Mouse (Mus musculus): ENCODE results near the gene Itsn1. TPM values are rescaled to one million over a fixed set of nuclear protein-coding genes. Genes with fewer than 3 reads are reported as not detected.

The Itsn1 gene
- polyA plus RNA-seq, 1 experiment from 2014 or later = 7.8 TPM

- Histone ChIP-seq H3K27me3 (ENCODE audit: control insufficient read depth, insufficient read depth, low read length) (no peaks in the 10 kb centered on the region), H3K4me2 (replicated peaks; ENCODE audit: low read depth) (no peak overlapping the region), H3K27ac (replicated peaks) (no peak overlapping the region), H3K4me1 (replicated peaks; ENCODE audit: control insufficient read depth, insufficient read depth) (0 out of 2 replicates have a peak, but pooled peaks cover 3% of the 10 kb centered on the region), H3K9ac (ENCODE audit: low read length) (no peak overlapping the region), H3K9me3 (ENCODE audit: control insufficient read depth, low read length) (no peaks in the 10 kb centered on the region), H3K36me3 (ENCODE audit: control insufficient read depth, insufficient read depth, low read length) (no peaks in the 10 kb centered on the region), H3K4me3 (ENCODE audit: low read depth, low read length) (no peak overlapping the region)
- WGBS = 89% methylated on average over 2 of the region's 2 CpGs
- TF ChIP-seq EP300 (optimal IDR thresholded peaks at IDR 0.05) (no peak), CTCF (IDR thresholded peaks at IDR 0.05; ENCODE audit: low read depth) (no peak)
- DNase-seq (ENCODE audit: low spot score) (no peak), ATAC-seq (ENCODE audit: low FRiP score, low TSS enrichment) (no peak)
Observed at GRCm38 (mm10) chr16:91883636-91884035, 154.6 kb downstream of the Itsn1 start.

DNA sequence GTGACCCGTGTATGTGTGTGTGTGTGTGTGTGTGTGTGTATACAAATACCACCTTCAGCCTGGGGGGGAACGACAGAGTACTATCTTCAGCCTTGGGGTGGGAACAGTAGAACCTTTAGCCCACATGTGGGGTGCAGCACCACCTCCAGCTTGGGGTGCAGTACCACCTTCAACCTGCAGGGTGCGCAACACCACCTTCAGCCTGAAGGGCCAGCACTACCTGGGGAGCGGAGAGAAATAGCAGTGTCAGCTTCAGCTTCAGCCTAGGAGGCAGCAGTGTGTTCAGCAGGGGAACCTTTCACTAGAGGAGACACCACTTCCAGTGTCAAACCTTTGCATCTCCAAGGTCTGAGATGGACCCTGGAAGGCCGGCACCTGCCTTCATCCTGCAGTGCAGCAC lies 155.1 kb downstream of the Itsn1 start:
- TF ChIP-seq EP300 (optimal IDR thresholded peaks at IDR 0.05) (no peak), CTCF (IDR thresholded peaks at IDR 0.05; ENCODE audit: low read depth) (peak; percentile 84)
- H3K9me3 ChIP-seq (ENCODE audit: control insufficient read depth, low read length) = no peaks in the 10 kb centered on the region
- no peaks in the 10 kb centered on the region for H3K27me3 ChIP-seq (ENCODE audit: control insufficient read depth, insufficient read depth, low read length)
- peak; percentile 30; the same call in 1 of the 2 replicates for ATAC-seq (ENCODE audit: low FRiP score, low TSS enrichment)
- WGBS = 63% methylated on average over 5 of the region's 5 CpGs
- 0 out of 2 replicates have a peak, but pooled peaks cover 3% of the 10 kb centered on the region for H3K4me1 ChIP-seq (replicated peaks; ENCODE audit: control insufficient read depth, insufficient read depth)
- no peak overlapping the region for H3K9ac ChIP-seq (ENCODE audit: low read length)
- H3K4me2 ChIP-seq (replicated peaks; ENCODE audit: low read depth) = no peak overlapping the region
- peak; percentile 76 for DNase-seq (ENCODE audit: low spot score)
- no peak overlapping the region for H3K4me3 ChIP-seq (ENCODE audit: low read depth, low read length)
- H3K36me3 ChIP-seq (ENCODE audit: control insufficient read depth, insufficient read depth, low read length) = no peaks in the 10 kb centered on the region
- H3K27ac ChIP-seq (replicated peaks) = no peak overlapping the region

DNA sequence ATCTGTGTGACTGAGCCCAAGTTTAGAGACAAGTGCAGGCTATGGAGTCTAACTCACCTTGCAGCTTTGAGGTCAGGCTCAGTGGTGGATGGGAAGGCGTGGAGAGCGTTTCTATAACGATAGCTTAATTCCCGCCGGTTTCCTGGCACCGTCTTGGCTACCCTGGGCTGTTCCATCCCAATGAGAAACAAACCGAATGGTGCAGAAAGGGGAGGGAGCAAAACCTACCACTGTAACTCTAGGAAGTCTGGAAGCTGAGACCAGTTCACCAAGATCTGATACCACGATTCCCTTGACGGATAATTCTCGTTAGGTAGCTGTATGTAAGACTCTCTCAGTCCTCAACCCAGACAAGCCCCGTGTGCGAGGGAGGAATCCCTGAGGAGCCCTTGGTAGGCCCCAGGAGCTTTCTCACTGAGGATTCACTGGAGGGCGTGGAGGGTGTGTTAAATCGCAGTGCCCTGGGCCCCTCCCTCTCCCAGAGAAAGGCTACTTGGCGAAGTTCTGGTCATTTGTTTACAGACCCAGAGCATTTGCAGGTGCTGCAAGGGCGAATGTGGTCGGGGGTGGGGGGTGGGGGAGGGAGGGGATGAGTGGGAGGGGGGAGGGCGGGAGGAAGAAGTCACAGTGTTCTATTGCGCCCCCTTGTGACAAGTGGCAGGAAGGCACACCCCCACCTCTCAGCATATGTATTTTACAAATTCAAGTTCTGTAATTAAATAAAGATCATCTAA lies 156.5 kb downstream of the Itsn1 start:
- H3K9me3 ChIP-seq (ENCODE audit: control insufficient read depth, low read length) = no peaks in the 10 kb centered on the region
- H3K4me3 ChIP-seq (ENCODE audit: low read depth, low read length) = no peak overlapping the region
- H3K9ac ChIP-seq (ENCODE audit: low read length) = no peak overlapping the region
- ATAC-seq (ENCODE audit: low FRiP score, low TSS enrichment) = peak; percentile 40; the same call in 1 of the 2 replicates
- H3K36me3 ChIP-seq (ENCODE audit: control insufficient read depth, insufficient read depth, low read length) = no peaks in the 10 kb centered on the region
- peak; percentile 23 for DNase-seq (ENCODE audit: low spot score)
- WGBS = 8% methylated on average over 19 of the region's 19 CpGs
- no peak for TF ChIP-seq EP300 (optimal IDR thresholded peaks at IDR 0.05)
- peak; percentile 60 for TF ChIP-seq CTCF (IDR thresholded peaks at IDR 0.05; ENCODE audit: low read depth)
- 0 out of 2 replicates have a peak, but pooled peaks cover 3% of the 10 kb centered on the region for H3K4me1 ChIP-seq (replicated peaks; ENCODE audit: control insufficient read depth, insufficient read depth)
- H3K4me2 ChIP-seq (replicated peaks; ENCODE audit: low read depth) = peak overlapping the region; percentile 42
- H3K27me3 ChIP-seq (ENCODE audit: control insufficient read depth, insufficient read depth, low read length) = no peaks in the 10 kb centered on the region
- H3K27ac ChIP-seq (replicated peaks) = no peak overlapping the region

DNA sequence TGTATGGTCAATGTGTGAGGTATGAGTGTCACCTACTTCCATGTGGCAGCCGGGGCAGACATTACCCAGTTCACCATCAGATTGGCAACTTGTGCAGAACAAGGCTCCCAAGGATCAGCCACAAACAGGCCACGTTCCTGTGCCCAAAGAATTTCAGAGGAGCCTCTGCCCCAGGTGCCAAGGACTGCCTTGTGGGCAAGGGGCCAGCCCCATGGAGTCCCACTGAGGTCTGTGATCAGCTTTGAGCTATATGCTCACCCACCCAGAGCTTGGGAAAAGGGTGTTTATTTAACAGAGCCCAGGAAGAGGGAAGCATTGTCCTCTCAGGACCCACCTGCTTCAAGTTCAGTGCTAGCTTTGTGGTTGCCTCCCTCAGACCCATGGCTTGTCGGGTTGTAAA lies 159.3 kb downstream of the Itsn1 start:
- 79% methylated on average over 3 of the region's 3 CpGs for WGBS
- no peak for ATAC-seq (ENCODE audit: low FRiP score, low TSS enrichment)

GRCm38 (mm10) chr16:91889831-91890230 lies 160.8 kb downstream of the Itsn1 start:
- H3K36me3 ChIP-seq (ENCODE audit: control insufficient read depth, insufficient read depth, low read length) = no peaks in the 10 kb centered on the region
- no peak overlapping the region for H3K27ac ChIP-seq (replicated peaks)
- H3K9ac ChIP-seq (ENCODE audit: low read length) = no peak overlapping the region
- H3K27me3 ChIP-seq (ENCODE audit: control insufficient read depth, insufficient read depth, low read length) = no peaks in the 10 kb centered on the region
- H3K4me2 ChIP-seq (replicated peaks; ENCODE audit: low read depth) = 0 out of 2 replicates have a peak overlapping the region, but pooled peaks have one; percentile 1
- DNase-seq (ENCODE audit: low spot score) (peak; percentile 37), ATAC-seq (ENCODE audit: low FRiP score, low TSS enrichment) (peak; percentile 53)
- H3K4me3 ChIP-seq (ENCODE audit: low read depth, low read length) = no peak overlapping the region
- TF ChIP-seq CTCF (IDR thresholded peaks at IDR 0.05; ENCODE audit: low read depth) (no peak), EP300 (optimal IDR thresholded peaks at IDR 0.05) (no peak)
- 47% methylated on average over 12 of the region's 12 CpGs for WGBS
- H3K9me3 ChIP-seq (ENCODE audit: control insufficient read depth, low read length) = no peaks in the 10 kb centered on the region
- 0 out of 2 replicates have a peak, but pooled peaks cover 3% of the 10 kb centered on the region for H3K4me1 ChIP-seq (replicated peaks; ENCODE audit: control insufficient read depth, insufficient read depth)

More for the DNA sequence above, 159.3 kb downstream of the Itsn1 start:
- Histone ChIP-seq H3K27ac (replicated peaks) (no peak overlapping the region), H3K36me3 (ENCODE audit: control insufficient read depth, insufficient read depth, low read length) (no peaks in the 10 kb centered on the region), H3K9ac (ENCODE audit: low read length) (no peak overlapping the region), H3K4me2 (replicated peaks; ENCODE audit: low read depth) (no peak overlapping the region), H3K4me1 (replicated peaks; ENCODE audit: control insufficient read depth, insufficient read depth) (0 out of 2 replicates have a peak, but pooled peaks cover 3% of the 10 kb centered on the region), H3K9me3 (ENCODE audit: control insufficient read depth, low read length) (no peaks in the 10 kb centered on the region), H3K27me3 (ENCODE audit: control insufficient read depth, insufficient read depth, low read length) (no peaks in the 10 kb centered on the region), H3K4me3 (ENCODE audit: low read depth, low read length) (no peak overlapping the region)
- TF ChIP-seq CTCF (IDR thresholded peaks at IDR 0.05; ENCODE audit: low read depth) = no peak
- no peak for DNase-seq (ENCODE audit: low spot score)

GRCm38 (mm10) chr16:91891218-91891617 lies 162.1 kb downstream of the Itsn1 start:
- no peak overlapping the region for H3K4me3 ChIP-seq (ENCODE audit: low read depth, low read length)
- no peaks in the 10 kb centered on the region for H3K27me3 ChIP-seq (ENCODE audit: control insufficient read depth, insufficient read depth, low read length)
- 75% methylated on average over 11 of the region's 11 CpGs for WGBS
- TF ChIP-seq CTCF (IDR thresholded peaks at IDR 0.05; ENCODE audit: low read depth) (no peak), EP300 (optimal IDR thresholded peaks at IDR 0.05) (no peak)
- H3K4me1 ChIP-seq (replicated peaks; ENCODE audit: control insufficient read depth, insufficient read depth) = no peaks in the 10 kb centered on the region
- DNase-seq (ENCODE audit: low spot score) = no peak
- no peak for ATAC-seq (ENCODE audit: low FRiP score, low TSS enrichment)
- no peaks in the 10 kb centered on the region for H3K36me3 ChIP-seq (ENCODE audit: control insufficient read depth, insufficient read depth, low read length)
- no peak overlapping the region for H3K27ac ChIP-seq (replicated peaks)
- H3K9ac ChIP-seq (ENCODE audit: low read length) = no peak overlapping the region
- H3K9me3 ChIP-seq (ENCODE audit: control insufficient read depth, low read length) = no peaks in the 10 kb centered on the region
- no peak overlapping the region for H3K4me2 ChIP-seq (replicated peaks; ENCODE audit: low read depth)
